Mouse (Mus musculus): ENCODE measurements at regions not wholly inside any gene's neighbourhood (a gene's known extent, or its start where the extent isn't known, plus 50 kb on each side); places are given as distances from the start of the nearest gene placed in this dataset.

DNA sequence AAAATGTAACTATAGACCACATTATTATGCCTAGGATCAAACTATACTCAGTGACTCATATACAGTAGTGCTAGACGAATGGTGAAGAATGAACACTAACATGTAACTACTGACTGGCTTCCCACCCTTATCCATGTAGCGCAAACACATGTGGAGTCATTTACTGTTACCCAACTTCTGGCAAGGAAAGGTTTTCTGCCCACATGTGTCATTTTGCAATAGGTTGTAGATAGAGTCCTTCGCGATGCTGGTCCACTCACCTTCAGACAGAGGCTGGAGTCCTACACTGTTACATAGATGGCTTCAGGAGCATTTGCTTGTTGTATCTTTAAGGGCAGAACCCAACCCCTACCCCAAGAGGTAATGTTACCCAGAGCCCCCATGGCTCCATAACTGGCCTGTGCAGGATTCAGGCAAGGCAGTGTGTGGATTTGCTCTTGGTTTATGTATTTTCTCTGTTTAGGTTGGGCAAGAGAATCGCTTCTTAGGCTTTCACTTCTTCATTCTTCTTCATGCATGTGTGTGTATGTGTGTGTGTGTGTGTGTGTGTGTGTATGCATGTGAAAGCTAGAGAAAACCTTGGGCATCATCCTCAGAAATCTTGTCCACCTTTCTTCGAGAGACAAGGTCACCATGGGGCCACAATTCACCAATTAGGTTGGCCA lies 183.8 kb downstream of the Mex3b start:
- TF ChIP-seq CTCF (IDR thresholded peaks at IDR 0.05; ENCODE audit: borderline replicate concordance, control insufficient read depth, extremely low read depth, insufficient read depth, low read length, poor library complexity), result no peak
- no peak for TF ChIP-seq POLR2A (IDR thresholded peaks at IDR 0.05; ENCODE audit: control insufficient read depth, extremely low read depth, insufficient read depth, low read length, poor library complexity)
